Mouse (Mus musculus): Measurements from ENCODE around the gene Cdk15. TPM values are rescaled to one million over a fixed set of nuclear protein-coding genes. Genes with fewer than 3 reads are reported as not detected.

The Cdk15 gene
- total RNA-seq, 1 experiment from 2014 or later = not detected

DNA sequence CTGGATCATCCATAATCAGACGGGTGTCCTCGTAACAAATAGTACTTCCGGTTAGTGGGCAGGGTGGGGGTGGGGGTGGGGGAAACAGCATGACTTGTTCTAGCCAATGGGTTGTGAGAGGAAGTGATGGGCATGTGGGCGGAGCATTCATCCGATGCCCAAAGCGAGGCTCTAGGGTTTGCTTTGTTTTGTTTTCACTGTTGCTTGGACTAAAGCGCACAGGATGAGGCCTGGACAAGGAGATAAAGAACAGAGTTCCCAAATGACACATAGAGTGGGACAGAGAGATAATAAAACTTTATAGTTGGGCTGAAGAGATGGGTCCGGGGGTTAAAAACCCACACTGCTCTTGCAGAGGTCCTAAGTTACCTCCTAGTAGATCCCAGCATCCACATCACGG is 98.7 kb downstream of the Cdk15 start:
- ATAC-seq (replicated peaks in 1 of 2; ENCODE audit: insufficient read depth in 1 of 2, low FRiP score in 2 of 2, low TSS enrichment in 1 of 2, low read depth in 1 of 2, poor library complexity in 2 of 2, severe bottlenecking in 2 of 2) = no peak

DNA sequence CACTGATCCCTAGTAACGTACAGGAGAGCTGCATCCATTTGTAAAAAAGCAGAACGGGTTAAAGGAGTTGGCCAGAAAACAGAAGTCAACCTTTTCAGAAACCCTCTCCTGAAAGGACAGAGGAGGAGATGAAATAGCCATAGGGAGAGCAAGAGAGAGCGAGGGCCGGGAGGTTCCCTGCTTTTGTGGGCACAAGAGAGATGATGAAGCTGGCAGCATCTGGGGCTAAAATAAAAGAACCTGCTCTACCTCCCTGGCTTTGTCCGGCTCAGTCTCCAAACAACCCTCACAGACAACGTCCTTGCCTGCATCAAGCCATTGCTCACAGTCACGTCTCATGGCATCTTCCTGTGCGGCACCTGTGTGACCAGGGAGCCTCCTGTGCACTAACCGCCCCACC is 102.4 kb downstream of the Cdk15 start:
- no peak for ATAC-seq (replicated peaks in 1 of 2; ENCODE audit: insufficient read depth in 1 of 2, low FRiP score in 2 of 2, low TSS enrichment in 1 of 2, low read depth in 1 of 2, poor library complexity in 2 of 2, severe bottlenecking in 2 of 2)

DNA sequence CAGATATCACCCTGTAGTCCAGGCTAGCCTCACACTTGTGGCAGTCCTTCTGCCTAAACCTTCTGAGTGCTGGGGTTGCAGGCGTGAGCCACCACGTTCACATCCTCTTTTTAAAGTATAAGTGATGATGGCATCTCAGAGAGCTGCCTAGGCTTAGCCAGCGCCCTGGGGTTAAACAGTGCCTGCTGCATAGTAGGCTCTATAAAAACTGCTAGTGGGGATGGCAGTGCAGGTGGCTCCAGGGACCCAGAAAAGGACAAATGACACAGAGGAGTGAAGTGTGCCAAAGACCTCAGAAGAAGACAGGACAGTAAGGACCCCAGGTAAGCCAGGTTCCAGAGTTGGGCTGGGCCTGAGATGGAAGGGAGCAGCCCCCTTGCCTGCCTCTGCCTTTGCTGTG is 104.1 kb downstream of the Cdk15 start:
- no peak for ATAC-seq (replicated peaks in 1 of 2; ENCODE audit: insufficient read depth in 1 of 2, low FRiP score in 2 of 2, low TSS enrichment in 1 of 2, low read depth in 1 of 2, poor library complexity in 2 of 2, severe bottlenecking in 2 of 2)

DNA sequence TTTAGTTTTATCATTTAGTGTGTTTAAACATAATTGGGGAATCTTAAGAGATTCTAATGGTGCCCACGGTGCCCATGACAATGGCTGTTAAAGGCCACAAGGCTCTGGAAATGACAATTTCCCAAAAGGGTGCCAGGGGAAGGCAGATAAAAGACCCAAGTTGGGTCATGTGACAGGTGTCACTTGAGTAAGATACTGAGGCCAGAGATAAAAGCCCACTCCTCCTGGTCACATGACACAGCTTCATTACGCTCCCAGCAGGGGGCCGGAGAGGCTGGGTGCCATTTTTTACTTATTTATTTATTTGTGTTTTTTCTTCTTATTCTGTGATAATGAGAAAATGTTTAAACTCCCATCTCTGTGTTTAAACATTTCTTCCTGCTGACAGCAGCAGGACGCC is 104.8 kb downstream of the Cdk15 start:
- ATAC-seq (replicated peaks in 1 of 2; ENCODE audit: insufficient read depth in 1 of 2, low FRiP score in 2 of 2, low TSS enrichment in 1 of 2, low read depth in 1 of 2, poor library complexity in 2 of 2, severe bottlenecking in 2 of 2) = no peak

DNA sequence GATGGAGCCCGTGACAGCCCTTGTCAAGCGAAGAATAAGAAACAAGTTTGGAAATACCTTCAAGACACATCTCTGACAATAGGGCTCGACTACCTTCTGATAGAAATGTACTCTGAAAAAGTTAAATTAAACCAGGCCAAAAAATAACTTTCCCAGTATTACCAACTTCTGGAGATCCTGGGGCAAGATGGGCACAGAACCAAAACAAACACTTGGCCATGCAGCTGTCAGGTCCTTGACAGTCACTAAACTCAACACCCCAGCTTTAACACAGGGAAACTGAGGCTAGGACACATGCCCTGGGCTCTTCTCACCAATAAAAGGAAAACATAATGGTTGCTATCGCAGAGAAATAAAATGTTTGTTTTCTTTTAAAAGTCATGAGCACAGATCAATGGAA is 105.3 kb downstream of the Cdk15 start:
- no peak for ATAC-seq (replicated peaks in 1 of 2; ENCODE audit: insufficient read depth in 1 of 2, low FRiP score in 2 of 2, low TSS enrichment in 1 of 2, low read depth in 1 of 2, poor library complexity in 2 of 2, severe bottlenecking in 2 of 2)

DNA sequence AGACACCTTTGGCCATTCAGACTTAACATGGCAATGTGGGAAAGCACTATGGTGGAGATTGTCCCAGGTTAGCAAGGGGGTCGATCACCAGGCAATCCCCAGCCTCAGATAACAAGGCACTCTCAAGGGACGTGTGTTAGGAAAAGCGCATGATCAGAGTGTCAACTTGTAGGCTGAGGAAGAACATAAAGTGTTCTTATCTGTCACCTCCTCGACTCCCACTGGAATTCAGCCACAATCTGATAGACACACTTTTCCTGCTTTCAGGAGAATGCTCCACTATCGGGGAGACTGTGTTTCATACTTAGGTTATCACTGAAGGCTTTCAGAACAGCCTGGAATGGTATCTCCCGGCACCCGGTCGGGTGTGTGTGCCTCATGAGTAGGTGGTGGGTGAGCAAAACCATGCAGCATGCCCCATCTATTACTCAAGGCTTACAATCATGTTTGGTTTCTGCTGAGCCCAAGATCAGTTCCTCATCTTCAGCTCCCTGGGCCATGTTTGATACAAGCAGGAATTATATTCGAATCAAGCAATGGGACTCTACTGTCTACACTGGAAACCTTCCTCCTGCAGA is 107.8 kb downstream of the Cdk15 start:
- no peak for ATAC-seq (replicated peaks in 1 of 2; ENCODE audit: insufficient read depth in 1 of 2, low FRiP score in 2 of 2, low TSS enrichment in 1 of 2, low read depth in 1 of 2, poor library complexity in 2 of 2, severe bottlenecking in 2 of 2)

DNA sequence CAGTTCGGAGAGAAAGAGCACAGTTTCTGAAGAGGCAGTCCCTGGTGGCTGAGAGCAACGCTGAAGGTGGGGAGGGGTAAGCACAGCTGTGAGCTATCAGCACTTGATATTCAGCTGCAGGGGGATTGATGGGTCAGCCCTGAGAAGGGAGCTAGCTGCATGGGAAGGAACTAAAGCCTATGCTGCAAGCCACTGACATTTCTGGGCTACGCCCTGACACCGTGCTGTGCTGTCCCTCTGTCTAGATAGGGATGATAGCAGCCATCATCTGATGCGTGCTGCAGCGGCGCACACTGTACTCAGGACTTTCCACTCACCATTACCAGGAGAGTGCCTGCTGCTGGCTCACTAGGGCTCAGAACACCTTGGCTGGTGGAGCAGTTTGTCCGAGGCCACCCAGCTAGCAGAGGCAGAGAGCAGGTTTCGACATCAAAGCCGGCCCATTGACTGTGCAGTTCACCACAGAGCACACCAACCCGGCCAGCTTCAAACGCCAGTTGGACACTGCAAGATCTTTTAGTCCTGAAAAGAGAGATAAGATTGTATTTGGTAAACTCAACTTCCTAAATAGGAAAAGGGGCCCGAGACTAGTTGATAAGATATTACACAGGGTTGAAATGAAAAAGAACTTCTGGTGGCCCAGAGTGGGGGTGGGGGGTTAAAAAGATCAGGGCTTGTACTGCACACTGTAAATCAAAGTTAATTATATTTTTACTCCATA is 111.4 kb downstream of the Cdk15 start:
- 0 out of 4 replicates have a peak, but pooled peaks of 1 of the 2 experiments have one; percentile 39 for ATAC-seq (replicated peaks in 1 of 2; ENCODE audit: insufficient read depth in 1 of 2, low FRiP score in 2 of 2, low TSS enrichment in 1 of 2, low read depth in 1 of 2, poor library complexity in 2 of 2, severe bottlenecking in 2 of 2)

DNA sequence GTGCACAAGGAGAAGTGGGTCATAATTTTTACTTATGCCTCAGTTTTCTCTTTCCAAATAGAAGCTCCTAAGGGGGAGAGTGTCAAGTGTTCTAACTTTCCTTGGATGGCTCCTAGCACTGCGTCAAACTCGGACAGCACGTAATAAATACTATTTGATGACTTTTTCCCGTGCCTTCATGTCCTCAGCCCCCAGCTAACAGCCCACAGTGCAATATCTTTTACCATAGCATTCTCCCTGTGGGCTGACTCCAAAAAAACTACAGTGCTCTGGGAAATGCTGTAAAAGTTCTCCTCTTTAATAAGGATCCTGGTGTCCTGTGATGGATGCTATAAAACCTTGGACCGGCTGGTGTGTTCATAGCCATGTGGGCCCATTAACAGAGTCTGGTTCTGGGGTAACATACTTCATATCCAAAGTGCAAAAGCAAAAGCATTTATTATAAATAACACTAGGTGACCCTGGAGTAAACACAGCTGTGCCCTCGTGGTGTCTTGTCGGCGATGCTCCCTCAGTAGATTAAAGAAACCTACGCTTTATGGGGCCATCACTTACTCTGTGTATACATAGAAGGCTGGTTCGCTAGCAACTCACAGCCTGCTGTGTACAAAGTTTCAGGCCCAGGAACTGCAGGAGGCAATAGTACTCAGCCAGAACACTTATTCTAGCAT is 112.1 kb downstream of the Cdk15 start:
- no peak for ATAC-seq (replicated peaks in 1 of 2; ENCODE audit: insufficient read depth in 1 of 2, low FRiP score in 2 of 2, low TSS enrichment in 1 of 2, low read depth in 1 of 2, poor library complexity in 2 of 2, severe bottlenecking in 2 of 2)

DNA sequence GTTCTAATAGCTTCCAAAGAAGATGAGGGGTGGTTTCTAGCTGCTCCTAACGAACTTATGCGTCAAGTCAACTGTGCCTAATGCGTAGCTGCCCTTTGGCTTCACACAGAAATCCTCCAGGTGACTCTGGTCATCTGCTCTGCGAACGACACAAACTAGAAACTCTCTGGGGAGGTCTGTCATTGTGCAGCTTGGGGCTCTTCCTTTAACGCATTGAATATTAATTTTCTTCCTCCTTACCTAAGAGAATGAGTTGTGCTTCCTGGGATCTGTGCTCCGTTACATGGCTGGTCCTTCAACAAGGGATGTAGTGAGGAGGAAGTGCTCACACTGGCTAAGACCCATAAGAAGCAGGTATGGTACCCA is 112.6 kb downstream of the Cdk15 start:
- ATAC-seq (replicated peaks in 1 of 2; ENCODE audit: insufficient read depth in 1 of 2, low FRiP score in 2 of 2, low TSS enrichment in 1 of 2, low read depth in 1 of 2, poor library complexity in 2 of 2, severe bottlenecking in 2 of 2) = no peak

DNA sequence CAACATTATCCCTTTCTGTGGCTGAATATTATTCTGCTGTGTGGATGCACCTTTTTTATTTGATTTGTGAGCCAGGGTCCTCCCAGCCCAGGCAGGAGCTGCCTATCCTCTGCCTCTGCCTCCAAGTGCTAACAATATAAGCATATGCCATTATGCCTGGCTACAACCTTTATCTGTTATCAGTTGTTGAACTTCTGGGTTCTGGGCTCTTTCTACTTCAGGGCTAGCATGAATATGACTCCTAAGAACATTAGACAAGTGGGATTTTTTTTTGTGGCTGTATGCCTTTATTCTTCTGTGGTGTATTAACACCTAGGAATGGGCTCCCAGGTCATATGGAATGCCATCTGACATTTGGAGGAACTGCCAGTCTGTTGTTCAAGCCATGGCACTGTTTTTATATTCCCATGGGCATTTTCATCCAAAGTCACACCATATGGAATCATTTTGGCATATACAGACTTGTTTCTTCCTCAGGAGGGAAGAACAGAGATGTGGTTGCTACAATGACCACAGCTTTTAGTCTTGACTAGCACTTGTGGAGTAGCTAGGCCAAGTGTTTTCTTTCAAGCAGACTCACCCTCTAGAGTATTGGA is 113.7 kb downstream of the Cdk15 start:
- ATAC-seq (replicated peaks in 1 of 2; ENCODE audit: insufficient read depth in 1 of 2, low FRiP score in 2 of 2, low TSS enrichment in 1 of 2, low read depth in 1 of 2, poor library complexity in 2 of 2, severe bottlenecking in 2 of 2) = no peak

DNA sequence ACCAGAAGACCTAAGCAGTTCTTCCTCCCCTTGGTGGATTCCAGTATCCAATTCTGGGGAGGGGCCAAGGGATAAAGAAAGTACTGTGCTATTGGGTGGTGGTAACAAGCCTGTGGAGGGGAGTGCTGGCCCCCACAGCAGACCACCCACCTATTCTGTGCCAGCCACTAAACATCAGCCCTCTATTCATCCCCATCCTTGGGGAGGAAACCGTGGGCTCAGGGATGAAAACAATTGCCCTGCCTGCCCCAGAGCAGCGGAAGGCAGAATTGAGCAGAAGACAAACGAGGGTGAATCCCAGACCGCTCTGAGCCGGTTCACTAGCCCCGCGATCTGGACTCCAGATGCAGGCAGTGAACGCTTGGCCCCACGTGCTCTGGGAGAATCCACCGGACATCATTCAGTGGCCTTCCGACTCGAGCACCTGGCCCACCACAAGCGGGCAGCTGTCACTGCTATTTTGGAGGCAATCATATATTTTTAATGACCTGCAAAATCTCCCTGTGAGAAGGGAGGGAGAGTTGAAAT is 119.4 kb downstream of the Cdk15 start:
- ATAC-seq (replicated peaks in 1 of 2; ENCODE audit: insufficient read depth in 1 of 2, low FRiP score in 2 of 2, low TSS enrichment in 1 of 2, low read depth in 1 of 2, poor library complexity in 2 of 2, severe bottlenecking in 2 of 2) = no peak

DNA sequence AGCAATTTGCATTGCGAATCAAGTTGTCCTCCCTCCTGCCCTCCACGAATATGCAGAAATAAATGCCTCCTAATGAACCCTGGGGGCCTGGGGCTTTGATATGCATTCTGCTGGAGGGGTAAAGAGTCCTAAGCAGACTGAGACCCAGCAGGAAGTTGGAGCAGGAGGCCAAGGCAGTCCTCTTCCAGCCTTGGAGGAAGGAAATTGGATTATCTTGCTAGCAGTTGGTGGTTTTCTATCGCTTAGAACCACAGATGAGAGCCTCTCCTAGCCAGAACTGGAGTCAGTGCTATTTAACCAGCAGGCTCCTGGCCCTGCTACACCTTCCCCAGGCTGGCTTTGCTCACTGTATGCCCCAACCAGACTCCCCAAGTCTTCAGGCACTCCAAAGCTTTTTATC is 119.9 kb downstream of the Cdk15 start:
- ATAC-seq (replicated peaks in 1 of 2; ENCODE audit: insufficient read depth in 1 of 2, low FRiP score in 2 of 2, low TSS enrichment in 1 of 2, low read depth in 1 of 2, poor library complexity in 2 of 2, severe bottlenecking in 2 of 2) = no peak

DNA sequence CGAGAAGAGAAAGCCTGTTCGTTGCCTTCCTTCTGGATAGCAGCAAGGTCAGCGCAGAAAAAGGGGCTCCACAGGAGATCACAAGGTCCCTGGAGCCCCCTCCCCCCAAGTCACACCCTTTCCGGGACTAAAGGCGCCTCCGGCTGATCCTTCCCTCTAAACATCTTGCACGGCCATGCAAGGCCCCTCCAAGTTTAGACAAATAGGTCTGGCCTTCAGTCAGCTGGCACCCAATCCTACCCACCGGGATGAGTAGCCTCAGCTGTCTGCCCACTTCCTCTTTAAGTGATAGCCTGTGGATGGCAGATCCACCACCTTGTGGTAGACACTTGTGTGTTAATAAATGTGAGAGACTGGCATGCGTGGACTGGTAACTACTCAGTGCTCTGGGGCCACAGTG is 120.6 kb downstream of the Cdk15 start:
- ATAC-seq (replicated peaks in 1 of 2; ENCODE audit: insufficient read depth in 1 of 2, low FRiP score in 2 of 2, low TSS enrichment in 1 of 2, low read depth in 1 of 2, poor library complexity in 2 of 2, severe bottlenecking in 2 of 2) = 0 out of 4 replicates have a peak, but pooled peaks of 1 of the 2 experiments have one; percentile 32

DNA sequence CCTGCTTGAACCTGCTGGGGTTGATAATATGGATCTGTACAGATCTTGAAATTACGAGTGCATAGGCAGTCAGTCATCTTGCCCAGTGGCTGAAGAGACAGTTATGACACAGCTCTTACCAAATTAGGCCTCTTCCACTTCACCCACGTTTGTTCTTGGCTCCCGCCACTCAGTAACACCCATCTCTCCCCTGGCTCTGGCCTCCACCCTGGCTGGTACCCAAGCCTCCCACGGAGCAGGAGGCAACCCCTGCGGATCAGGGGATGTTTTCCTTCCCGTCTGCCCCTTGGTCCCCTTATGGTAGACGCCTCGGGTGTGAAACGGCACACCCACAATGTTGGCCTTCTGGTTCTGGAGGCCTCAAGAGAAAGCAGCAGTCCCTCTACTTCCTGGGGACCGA is 124.2 kb downstream of the Cdk15 start:
- ATAC-seq (replicated peaks in 1 of 2; ENCODE audit: insufficient read depth in 1 of 2, low FRiP score in 2 of 2, low TSS enrichment in 1 of 2, low read depth in 1 of 2, poor library complexity in 2 of 2, severe bottlenecking in 2 of 2) = no peak

DNA sequence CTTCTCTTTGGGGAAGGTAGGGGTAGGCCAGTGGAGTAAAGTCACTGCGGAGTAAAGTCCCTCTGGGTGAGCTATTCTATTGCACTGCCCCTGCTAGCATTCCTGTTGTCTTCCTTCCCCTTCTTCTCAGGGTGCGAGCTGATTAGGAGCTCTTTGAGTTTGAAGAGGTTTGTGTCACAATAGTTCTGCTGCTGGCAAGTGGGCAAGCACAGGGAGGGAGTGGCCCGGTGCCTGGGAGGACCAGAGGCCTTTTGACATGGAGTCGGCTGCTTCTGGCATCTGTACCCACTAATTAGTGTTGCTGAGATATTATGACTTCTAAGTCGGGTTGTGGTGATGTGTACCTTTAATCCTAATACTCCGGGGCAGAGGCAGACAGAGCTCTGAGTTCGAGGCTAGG is 124.8 kb downstream of the Cdk15 start:
- 0 out of 4 replicates have a peak, but pooled peaks of 1 of the 2 experiments have one; percentile 27 for ATAC-seq (replicated peaks in 1 of 2; ENCODE audit: insufficient read depth in 1 of 2, low FRiP score in 2 of 2, low TSS enrichment in 1 of 2, low read depth in 1 of 2, poor library complexity in 2 of 2, severe bottlenecking in 2 of 2)

DNA sequence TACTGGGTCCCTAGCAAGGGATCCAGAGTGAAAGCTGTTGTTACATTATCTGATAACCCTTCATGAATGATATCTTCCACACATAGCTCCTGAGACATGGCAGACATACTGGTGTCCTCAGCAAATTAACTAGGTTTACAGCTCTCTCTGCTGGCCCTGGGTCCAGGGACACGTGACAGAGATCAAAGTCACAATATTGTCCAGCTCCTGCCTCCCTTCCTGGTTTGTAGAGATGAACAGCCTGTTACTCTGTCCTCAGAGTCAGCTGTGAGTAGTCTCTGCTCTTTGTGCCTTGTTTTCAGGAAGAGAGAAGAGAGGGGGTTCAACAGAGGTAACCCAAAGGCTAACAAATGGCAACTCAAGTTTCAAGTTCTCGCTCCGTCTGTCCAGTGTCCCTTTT is 125.8 kb downstream of the Cdk15 start:
- ATAC-seq (replicated peaks in 1 of 2; ENCODE audit: insufficient read depth in 1 of 2, low FRiP score in 2 of 2, low TSS enrichment in 1 of 2, low read depth in 1 of 2, poor library complexity in 2 of 2, severe bottlenecking in 2 of 2) = no peak

DNA sequence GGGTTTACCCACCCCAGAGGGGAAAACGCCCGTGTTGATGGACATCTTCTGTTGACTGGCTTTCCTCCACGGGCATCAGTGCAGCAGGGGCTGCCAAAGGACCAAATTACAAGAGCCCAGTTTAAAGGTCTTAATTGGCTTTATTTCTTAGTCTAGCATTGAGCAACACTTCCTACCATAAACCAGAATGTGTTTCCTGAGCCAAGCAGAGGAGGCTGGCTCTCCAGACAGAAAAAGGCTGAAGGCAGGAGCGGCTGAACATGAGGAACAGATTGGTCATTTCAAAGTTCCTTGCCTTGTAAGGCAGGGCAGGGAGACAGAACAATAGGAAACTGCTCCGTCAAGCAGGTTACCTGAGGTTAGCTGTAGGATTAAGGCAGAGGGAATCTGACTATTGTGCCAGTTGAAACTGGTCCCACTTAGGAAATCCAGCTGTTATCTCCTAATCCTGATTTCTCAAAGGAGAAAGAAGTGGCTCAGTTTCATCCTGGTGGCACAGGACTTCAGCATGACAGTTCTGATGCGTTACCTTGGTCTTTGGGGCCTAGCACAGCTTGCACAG is 126.4 kb downstream of the Cdk15 start:
- ATAC-seq (replicated peaks in 1 of 2; ENCODE audit: insufficient read depth in 1 of 2, low FRiP score in 2 of 2, low TSS enrichment in 1 of 2, low read depth in 1 of 2, poor library complexity in 2 of 2, severe bottlenecking in 2 of 2) = no peak

DNA sequence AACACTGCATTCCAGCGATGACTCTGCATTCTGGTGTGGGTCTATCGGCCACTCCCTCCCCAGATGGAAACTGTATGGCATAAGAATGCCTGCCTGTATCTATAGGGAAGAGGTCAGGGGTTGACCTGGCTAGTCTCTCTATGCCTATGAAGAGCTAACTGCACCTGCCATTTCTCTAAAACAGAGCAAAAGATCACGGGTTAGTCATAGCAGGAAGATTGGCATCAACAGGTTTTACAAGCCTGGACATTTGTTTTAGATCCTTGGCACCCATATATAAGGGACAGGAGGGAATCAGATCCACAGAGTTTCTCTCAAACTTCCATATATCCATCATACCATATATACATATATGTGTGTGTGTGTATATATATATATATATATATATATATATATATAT is 127.7 kb downstream of the Cdk15 start:
- ATAC-seq (replicated peaks in 1 of 2; ENCODE audit: insufficient read depth in 1 of 2, low FRiP score in 2 of 2, low TSS enrichment in 1 of 2, low read depth in 1 of 2, poor library complexity in 2 of 2, severe bottlenecking in 2 of 2) = no peak
